Mouse (Mus musculus) cortical plate, adult 2 months (tissue): ENCODE results near the gene Usp7.

Experiments used
- CTCF ChIP-seq: fragments of 200-500 bp; IDR thresholded peaks from 2 replicates; pipeline ENCODE4 v1.5.1; 2011; ENCODE audit warnings: mild to moderate bottlenecking, control low read depth, low read length; ENCODE audit not compliant: insufficient read depth; ENCODE audit errors: extremely low read depth
- POLR2A ChIP-seq: fragments of 200-500 bp; IDR thresholded peaks from 2 replicates; pipeline ENCODE4 v1.6.1; 2011; ENCODE audit warnings: mild to moderate bottlenecking, low read length, control low read depth; ENCODE audit not compliant: insufficient read depth; ENCODE audit errors: extremely low read depth

- TF ChIP-seq CTCF (no peak), POLR2A (no peak)
These were observed 10.4 kb downstream of the Usp7 start for GRCm38 (mm10) chr16:8781660-8782059.
